In genomic region chr12:117327086-117327485, GRCm38 (mm10) we compare ENCODE assay signal across 7 mouse cellular contexts.
DNase-seq lines count a peak whose midpoint lies in the region; ATAC-seq and TF ChIP-seq lines count a peak whose summit lies in the region.
"Not testable (repeated sequence)": the region's sequence is repeated elsewhere in the genome, so short reads cannot be mapped to it uniquely, and the experiment has no call there.

No protein-coding gene starts in this region.

- not testable (repeated sequence) for H3K4me3 ChIP-seq in E14TG2a.4 (replicated peaks; ENCODE audit: low read length); forebrain, embryonic 16.5 days (replicated peaks; ENCODE audit: low read length); hindbrain, embryonic 10.5 days; hindbrain, postnatal 0 days (ENCODE audit: low read length); lung, embryonic 14.5 days (ENCODE audit: low read depth, low read length); midbrain, embryonic 12.5 days; neural tube, embryonic 12.5 days

- peak; percentile 84 for ATAC-seq in forebrain, embryonic 16.5 days
- ATAC-seq in hindbrain, postnatal 0 days, result peak; percentile 79
- ATAC-seq in lung, embryonic 14.5 days (ENCODE audit: insufficient read depth), result peak; percentile 65; the same call in 1 of the 2 replicates
- ATAC-seq in midbrain, embryonic 12.5 days (ENCODE audit: low FRiP score, low read depth), result peak; percentile 74; the same call in 1 of the 2 replicates
- ATAC-seq in neural tube, embryonic 12.5 days (ENCODE audit: low FRiP score, low read depth), result 0 out of 2 replicates have a peak, but pooled peaks have one; percentile 63

- TF ChIP-seq CTCF in E14TG2a.4 (conservative IDR thresholded peaks at IDR 0.05; ENCODE audit: low read length), result peak; percentile 23; the same call in 1 of the 2 replicates
- peak; percentile 53 for TF ChIP-seq CTCF in hindbrain, postnatal 0 days (IDR thresholded peaks at IDR 0.05; ENCODE audit: low read depth)
- TF ChIP-seq CTCF in lung, embryonic 14.5 days (IDR thresholded peaks at IDR 0.05; ENCODE audit: low read depth), result peak; percentile 34

- DNase-seq in hindbrain, embryonic 10.5 days (ENCODE audit: low spot score); hindbrain, postnatal 0 days (ENCODE audit: low spot score); lung, embryonic 14.5 days: not testable (repeated sequence)

- H3K27me3 ChIP-seq in E14TG2a.4 (ENCODE audit: insufficient read depth, low read length); forebrain, embryonic 16.5 days (replicated peaks; ENCODE audit: control insufficient read depth, insufficient read depth, low read length); hindbrain, embryonic 10.5 days (ENCODE audit: insufficient read depth, poor library complexity, severe bottlenecking); hindbrain, postnatal 0 days (ENCODE audit: insufficient read depth, low read length); lung, embryonic 14.5 days (ENCODE audit: insufficient read depth, low read length); midbrain, embryonic 12.5 days; neural tube, embryonic 12.5 days (replicated peaks): not testable (repeated sequence)

- not testable (repeated sequence) for H3K9ac ChIP-seq in forebrain, embryonic 16.5 days (replicated peaks; ENCODE audit: low read depth, low read length); hindbrain, postnatal 0 days (replicated peaks; ENCODE audit: low read length); lung, embryonic 14.5 days; midbrain, embryonic 12.5 days (replicated peaks); neural tube, embryonic 12.5 days

- H3K27ac ChIP-seq in forebrain, embryonic 16.5 days (ENCODE audit: low read length); hindbrain, postnatal 0 days; lung, embryonic 14.5 days (ENCODE audit: low read depth); midbrain, embryonic 12.5 days (replicated peaks); neural tube, embryonic 12.5 days: not testable (repeated sequence)
- peak overlapping the region; percentile 35; the same call in 1 of the 2 replicates for H3K27ac ChIP-seq in hindbrain, embryonic 10.5 days

- not testable (repeated sequence) for H3K36me3 ChIP-seq in E14TG2a.4 (ENCODE audit: insufficient read depth, low read length); forebrain, embryonic 16.5 days (ENCODE audit: control insufficient read depth, insufficient read depth); hindbrain, embryonic 10.5 days; hindbrain, postnatal 0 days (ENCODE audit: insufficient read depth, low read length); lung, embryonic 14.5 days (ENCODE audit: insufficient read depth); midbrain, embryonic 12.5 days; neural tube, embryonic 12.5 days

- 50% methylated on average over 5 of the region's 5 CpGs for WGBS in forebrain, embryonic 16.5 days
- WGBS in hindbrain, embryonic 10.5 days, result 59% methylated on average over 5 of the region's 5 CpGs
- WGBS in hindbrain, postnatal 0 days, result 49% methylated on average over 4 of the region's 5 CpGs
- WGBS in lung, embryonic 14.5 days, result 45% methylated on average over 5 of the region's 5 CpGs
- WGBS in midbrain, embryonic 12.5 days, result 60% methylated on average over 5 of the region's 5 CpGs
- 58% methylated on average over 5 of the region's 5 CpGs for WGBS in neural tube, embryonic 12.5 days

- H3K4me2 ChIP-seq in forebrain, embryonic 16.5 days (ENCODE audit: low read length); hindbrain, postnatal 0 days (ENCODE audit: low read depth, low read length); lung, embryonic 14.5 days; midbrain, embryonic 12.5 days (replicated peaks); neural tube, embryonic 12.5 days (replicated peaks): not testable (repeated sequence)

- H3K4me1 ChIP-seq in E14TG2a.4 (replicated peaks; ENCODE audit: low read depth, low read length); forebrain, embryonic 16.5 days (replicated peaks; ENCODE audit: control insufficient read depth, insufficient read depth, low read length); hindbrain, embryonic 10.5 days (replicated peaks); hindbrain, postnatal 0 days (ENCODE audit: insufficient read depth, low read length); lung, embryonic 14.5 days (ENCODE audit: insufficient read depth); midbrain, embryonic 12.5 days; neural tube, embryonic 12.5 days: not testable (repeated sequence)

- not testable (repeated sequence) for H3K9me3 ChIP-seq in E14TG2a.4 (ENCODE audit: low read length); forebrain, embryonic 16.5 days (ENCODE audit: control insufficient read depth, low read length); hindbrain, embryonic 10.5 days; hindbrain, postnatal 0 days (ENCODE audit: low read length); lung, embryonic 14.5 days (ENCODE audit: low read depth, low read length); midbrain, embryonic 12.5 days; neural tube, embryonic 12.5 days
